Mouse (Mus musculus): Measurements from ENCODE around the gene Ptbp2. TPM values are rescaled to one million over a fixed set of nuclear protein-coding genes. Genes with fewer than 3 reads are reported as not detected.

Gene Ptbp2
- polyA plus RNA-seq, 1 experiment, result 16.7 TPM

DNA sequence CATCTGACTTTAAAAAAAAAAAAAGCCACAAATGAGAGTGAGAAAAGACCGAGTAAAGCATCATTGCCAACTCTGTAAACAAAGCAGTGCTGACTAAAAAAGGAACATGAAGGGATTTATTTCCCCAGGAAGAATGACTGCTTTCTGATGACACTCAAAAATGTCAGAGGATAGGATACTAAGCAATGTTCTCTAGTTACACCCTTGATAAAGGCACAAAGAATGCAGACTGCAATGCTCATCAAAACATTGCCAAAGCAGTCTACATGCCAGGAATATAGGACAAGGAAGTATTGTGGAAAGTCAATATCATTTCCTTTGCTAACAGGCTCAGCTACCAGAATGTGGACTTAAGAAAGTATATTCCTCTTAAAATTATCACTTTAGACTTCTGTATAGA is 38.5 kb downstream of the Ptbp2 start:
- no peak for DNase-seq
- TF ChIP-seq CTCF (IDR thresholded peaks at IDR 0.05; ENCODE audit: borderline replicate concordance, control insufficient read depth, extremely low read depth, insufficient read depth, low read length, poor library complexity) (no peak), POLR2A (IDR thresholded peaks at IDR 0.05; ENCODE audit: control insufficient read depth, extremely low read depth, insufficient read depth, low read length, poor library complexity) (no peak)
- 82% methylated on average over 1 of the region's 1 CpGs for WGBS
- Histone ChIP-seq H3K36me3 (ENCODE audit: control insufficient read depth, insufficient read depth, low read length) (peaks cover 19% of the 10 kb centered on the region), H3K4me3 (ENCODE audit: control insufficient read depth, insufficient read depth, low read length) (no peak overlapping the region), H3K27ac (ENCODE audit: control insufficient read depth, insufficient read depth, low read length) (no peak overlapping the region), H3K27me3 (ENCODE audit: control insufficient read depth, insufficient read depth, low read length) (no peaks in the 10 kb centered on the region), H3K4me1 (replicated peaks; ENCODE audit: control insufficient read depth, insufficient read depth, low read length) (no peaks in the 10 kb centered on the region)

GRCm38 (mm10) chr3:119729863-119730262 is 54.4 kb downstream of the Ptbp2 start:
- 96% methylated on average over 2 of the region's 2 CpGs for whole genome bisulfite sequencing
- Histone ChIP-seq H3K4me3 (ENCODE audit: control insufficient read depth, insufficient read depth, low read length) (no peak overlapping the region), H3K4me1 (replicated peaks; ENCODE audit: control insufficient read depth, insufficient read depth, low read length) (no peaks in the 10 kb centered on the region), H3K27me3 (ENCODE audit: control insufficient read depth, insufficient read depth, low read length) (no peaks in the 10 kb centered on the region), H3K27ac (ENCODE audit: control insufficient read depth, insufficient read depth, low read length) (no peak overlapping the region), H3K36me3 (ENCODE audit: control insufficient read depth, insufficient read depth, low read length) (peaks cover 5% of the 10 kb centered on the region; the same call in 1 of the 2 replicates)
- DNase-seq, result no peak
- TF ChIP-seq POLR2A (IDR thresholded peaks at IDR 0.05; ENCODE audit: control insufficient read depth, extremely low read depth, insufficient read depth, low read length, poor library complexity) (no peak), CTCF (IDR thresholded peaks at IDR 0.05; ENCODE audit: borderline replicate concordance, control insufficient read depth, extremely low read depth, insufficient read depth, low read length, poor library complexity) (no peak)

- Histone ChIP-seq H3K27me3 (ENCODE audit: control insufficient read depth, insufficient read depth, low read length) (no peaks in the 10 kb centered on the region), H3K4me3 (ENCODE audit: control insufficient read depth, insufficient read depth, low read length) (no peak overlapping the region)
- WGBS, result 96% methylated on average over 5 of the region's 5 CpGs
These were observed 72.2 kb downstream of the Ptbp2 start for GRCm38 (mm10) chr3:119712066-119712465.

DNA sequence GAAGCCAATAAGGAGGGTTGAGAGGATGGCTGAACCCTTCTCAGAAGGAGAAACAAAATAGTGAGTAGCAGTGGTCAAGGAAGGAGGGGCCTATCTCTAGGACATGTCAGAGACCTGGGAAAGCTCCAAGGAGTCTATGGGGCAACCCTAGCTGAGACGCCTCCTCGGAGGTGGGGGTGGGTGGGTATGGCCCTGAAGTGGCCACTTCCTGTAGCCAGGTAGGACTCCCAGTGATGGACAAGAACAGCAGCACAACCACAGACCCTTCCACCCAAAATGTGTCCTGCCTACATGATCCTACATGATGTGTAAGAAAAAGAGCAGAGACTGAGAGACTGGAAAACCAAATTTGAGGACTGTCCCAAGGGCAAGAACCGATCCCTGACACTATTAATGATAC is 72.8 kb downstream of the Ptbp2 start:
- H3K27ac ChIP-seq (ENCODE audit: control insufficient read depth, insufficient read depth, low read length), result no peak overlapping the region
- no peaks in the 10 kb centered on the region for H3K36me3 ChIP-seq (ENCODE audit: control insufficient read depth, insufficient read depth, low read length)
- over 99% methylated on average over 3 of the region's 3 CpGs for WGBS
- H3K27me3 ChIP-seq (ENCODE audit: control insufficient read depth, insufficient read depth, low read length), result no peaks in the 10 kb centered on the region
- no peak overlapping the region for H3K4me3 ChIP-seq (ENCODE audit: control insufficient read depth, insufficient read depth, low read length)
- H3K4me1 ChIP-seq (replicated peaks; ENCODE audit: control insufficient read depth, insufficient read depth, low read length), result no peaks in the 10 kb centered on the region
- no peak for DNase-seq
- TF ChIP-seq CTCF (IDR thresholded peaks at IDR 0.05; ENCODE audit: borderline replicate concordance, control insufficient read depth, extremely low read depth, insufficient read depth, low read length, poor library complexity), result no peak
- TF ChIP-seq POLR2A (IDR thresholded peaks at IDR 0.05; ENCODE audit: control insufficient read depth, extremely low read depth, insufficient read depth, low read length, poor library complexity), result no peak

More at GRCm38 (mm10) chr3:119712066-119712465, 72.2 kb downstream of the Ptbp2 start:
- Histone ChIP-seq H3K4me1 (replicated peaks; ENCODE audit: control insufficient read depth, insufficient read depth, low read length) (no peaks in the 10 kb centered on the region), H3K27ac (ENCODE audit: control insufficient read depth, insufficient read depth, low read length) (no peak overlapping the region), H3K36me3 (ENCODE audit: control insufficient read depth, insufficient read depth, low read length) (no peaks in the 10 kb centered on the region)
- no peak for TF ChIP-seq POLR2A (IDR thresholded peaks at IDR 0.05; ENCODE audit: control insufficient read depth, extremely low read depth, insufficient read depth, low read length, poor library complexity)
- no peak for TF ChIP-seq CTCF (IDR thresholded peaks at IDR 0.05; ENCODE audit: borderline replicate concordance, control insufficient read depth, extremely low read depth, insufficient read depth, low read length, poor library complexity)
- DNase-seq, result no peak

- Histone ChIP-seq H3K4me3 (ENCODE audit: control insufficient read depth, insufficient read depth, low read length) (no peak overlapping the region), H3K4me1 (replicated peaks; ENCODE audit: control insufficient read depth, insufficient read depth, low read length) (no peaks in the 10 kb centered on the region), H3K27ac (ENCODE audit: control insufficient read depth, insufficient read depth, low read length) (no peak overlapping the region), H3K27me3 (ENCODE audit: control insufficient read depth, insufficient read depth, low read length) (no peaks in the 10 kb centered on the region), H3K36me3 (ENCODE audit: control insufficient read depth, insufficient read depth, low read length) (no peaks in the 10 kb centered on the region)
- DNase-seq, result no peak
- 86% methylated on average over 3 of the region's 3 CpGs for WGBS
- TF ChIP-seq POLR2A (IDR thresholded peaks at IDR 0.05; ENCODE audit: control insufficient read depth, extremely low read depth, insufficient read depth, low read length, poor library complexity), result no peak
- TF ChIP-seq CTCF (IDR thresholded peaks at IDR 0.05; ENCODE audit: borderline replicate concordance, control insufficient read depth, extremely low read depth, insufficient read depth, low read length, poor library complexity), result no peak
These were observed 82.8 kb downstream of the Ptbp2 start for GRCm38 (mm10) chr3:119701467-119701866.

DNA sequence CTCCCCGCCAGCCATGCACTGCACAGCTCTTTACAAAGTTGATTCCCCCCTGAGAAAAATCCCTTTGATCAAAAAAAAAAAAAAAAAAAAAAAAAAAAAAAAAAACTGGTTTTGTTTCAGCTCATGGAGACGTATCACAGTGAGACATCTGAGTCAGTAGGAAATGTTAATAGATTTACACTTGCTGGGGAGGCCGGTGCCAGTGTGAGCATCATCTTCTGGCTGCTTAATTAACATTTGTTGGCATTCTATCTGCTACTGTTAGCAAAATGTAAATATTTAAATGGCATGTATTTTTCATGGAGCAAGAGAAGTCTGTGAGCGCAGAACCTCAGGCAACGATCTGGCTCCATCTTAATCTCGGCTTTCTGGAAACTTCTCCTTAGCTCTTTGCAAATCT is 99.5 kb downstream of the Ptbp2 start:
- Histone ChIP-seq H3K4me3 (ENCODE audit: control insufficient read depth, insufficient read depth, low read length) (no peak overlapping the region), H3K4me1 (replicated peaks; ENCODE audit: control insufficient read depth, insufficient read depth, low read length) (no peaks in the 10 kb centered on the region), H3K27ac (ENCODE audit: control insufficient read depth, insufficient read depth, low read length) (no peak overlapping the region), H3K36me3 (ENCODE audit: control insufficient read depth, insufficient read depth, low read length) (no peaks in the 10 kb centered on the region), H3K27me3 (ENCODE audit: control insufficient read depth, insufficient read depth, low read length) (no peaks in the 10 kb centered on the region)
- no peak for DNase-seq
- TF ChIP-seq CTCF (IDR thresholded peaks at IDR 0.05; ENCODE audit: borderline replicate concordance, control insufficient read depth, extremely low read depth, insufficient read depth, low read length, poor library complexity) (no peak), POLR2A (IDR thresholded peaks at IDR 0.05; ENCODE audit: control insufficient read depth, extremely low read depth, insufficient read depth, low read length, poor library complexity) (no peak)
- WGBS, result 80% methylated on average over 6 of the region's 6 CpGs
